Comparison of ENCODE assay signal across 16 mouse cellular contexts in the genomic region with DNA sequence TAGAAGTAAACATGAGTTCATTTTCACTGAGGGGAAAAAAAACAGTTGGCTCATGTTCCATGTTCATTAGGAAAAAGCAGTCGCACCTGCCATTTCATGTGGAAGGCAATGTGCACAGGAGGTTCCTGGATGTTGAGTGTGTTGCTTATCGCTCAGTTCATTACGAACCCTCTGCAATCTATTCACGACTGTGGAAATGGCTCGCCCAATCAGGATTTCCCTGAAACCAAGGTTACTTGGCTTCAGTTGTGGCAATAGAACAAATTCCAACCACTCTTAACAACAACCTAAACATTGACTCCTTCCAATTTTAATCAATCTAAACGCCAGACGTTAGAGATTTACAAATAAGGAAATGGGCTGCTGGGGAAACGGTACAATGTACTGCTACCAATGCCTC.
A peak's percentile ranks its signal among the peaks of the same experiment; 100 is the strongest.
DNase-seq lines count a peak whose midpoint lies in the region; ATAC-seq and TF ChIP-seq lines count a peak whose summit lies in the region.
"Had no signal": no experiment of that assay in that cellular context is flagged by ENCODE, and none has a peak within 500 bp of the region (broad histone marks: within the 10 kb centered on the region; RNA-seq: fewer than 3 reads in every experiment).

No protein-coding gene starts in this region.

- no peak overlapping the region for H3K4me3 ChIP-seq in intestine, postnatal 0 days (ENCODE audit: low read depth, low read length)
- no peak overlapping the region for H3K4me3 ChIP-seq in intestine, embryonic 16.5 days (ENCODE audit: low read length)
- H3K4me3 ChIP-seq in heart, embryonic 16.5 days (ENCODE audit: low read length): no peak overlapping the region
- H3K4me3 ChIP-seq: limb, embryonic 10.5 days; liver, embryonic 12.5 days had no signal

- no peak overlapping the region for H3K4me2 ChIP-seq in intestine, postnatal 0 days (replicated peaks; ENCODE audit: low read depth)
- H3K4me2 ChIP-seq in intestine, embryonic 16.5 days (ENCODE audit: low read depth, low read length): no peak overlapping the region
- no peak overlapping the region for H3K4me2 ChIP-seq in heart, embryonic 16.5 days (ENCODE audit: low read depth, low read length)
- H3K4me2 ChIP-seq: liver, embryonic 12.5 days had no signal

- H3K9ac ChIP-seq in intestine, postnatal 0 days (ENCODE audit: low read depth, low read length): no peak overlapping the region
- H3K9ac ChIP-seq in intestine, embryonic 16.5 days (ENCODE audit: low read depth, low read length): no peak overlapping the region
- no peak overlapping the region for H3K9ac ChIP-seq in heart, embryonic 16.5 days (ENCODE audit: low read length)
- H3K9ac ChIP-seq: liver, embryonic 12.5 days had no signal

- H3K27me3 ChIP-seq in intestine, postnatal 0 days (replicated peaks; ENCODE audit: control insufficient read depth, insufficient read depth, low read length): no peaks in the 10 kb centered on the region
- no peaks in the 10 kb centered on the region for H3K27me3 ChIP-seq in intestine, embryonic 16.5 days (replicated peaks; ENCODE audit: control insufficient read depth, insufficient read depth, low read length)
- H3K27me3 ChIP-seq in heart, embryonic 16.5 days (ENCODE audit: control insufficient read depth, insufficient read depth, low read length): no peaks in the 10 kb centered on the region
- H3K27me3 ChIP-seq: liver, embryonic 12.5 days had no signal

- no peak for DNase-seq in frontal cortex, postnatal 36 days (ENCODE audit: low spot score in 2 of 2)
- DNase-seq in brain, embryonic 14.5 days (ENCODE audit: low read depth): peak; percentile 55
- DNase-seq in kidney, postnatal 36 days: no peak
- DNase-seq in urinary bladder, adult 18-20 months (ENCODE audit: low spot score in 2 of 2): no peak
- DNase-seq: adrenal gland, adult 8-10 months; cerebellum, adult 9-11 months; kidney, adult 11 months; kidney, postnatal 25 days; lung, postnatal 10 days; thymus, adult 18-20 months had no signal

- H3K4me1 ChIP-seq in intestine, postnatal 0 days (replicated peaks; ENCODE audit: control insufficient read depth, insufficient read depth, low read length): no peaks in the 10 kb centered on the region
- H3K4me1 ChIP-seq in intestine, embryonic 16.5 days (ENCODE audit: control insufficient read depth, insufficient read depth, low read length): no peaks in the 10 kb centered on the region
- peaks cover 21% of the 10 kb centered on the region for H3K4me1 ChIP-seq in heart, embryonic 16.5 days (ENCODE audit: control insufficient read depth, insufficient read depth, low read length)
- H3K4me1 ChIP-seq: limb, embryonic 10.5 days had no signal

- TF ChIP-seq POLR2A in brain, embryonic 14.5 days (IDR thresholded peaks at IDR 0.05; ENCODE audit: borderline replicate concordance, extremely low read depth, insufficient read depth, insufficient read length, poor library complexity, severe bottlenecking): no peak

- H3K36me3 ChIP-seq in intestine, postnatal 0 days (ENCODE audit: control insufficient read depth, insufficient read depth): no peaks in the 10 kb centered on the region
- H3K36me3 ChIP-seq in intestine, embryonic 16.5 days (ENCODE audit: control insufficient read depth, insufficient read depth, low read length): no peaks in the 10 kb centered on the region
- no peaks in the 10 kb centered on the region for H3K36me3 ChIP-seq in heart, embryonic 16.5 days (ENCODE audit: control insufficient read depth, insufficient read depth)
- H3K36me3 ChIP-seq: limb, embryonic 10.5 days; liver, embryonic 12.5 days had no signal

- H3K9me3 ChIP-seq in intestine, postnatal 0 days (ENCODE audit: control insufficient read depth): no peaks in the 10 kb centered on the region
- no peaks in the 10 kb centered on the region for H3K9me3 ChIP-seq in intestine, embryonic 16.5 days (ENCODE audit: control insufficient read depth, low read length)
- H3K9me3 ChIP-seq in heart, embryonic 16.5 days (replicated peaks; ENCODE audit: control insufficient read depth, low read length): no peaks in the 10 kb centered on the region; the same call in 1 of the 2 replicates
- H3K9me3 ChIP-seq: limb, embryonic 10.5 days; liver, embryonic 12.5 days had no signal

- ATAC-seq in frontal cortex, adult (ENCODE audit: low TSS enrichment): peak; percentile 58; the same call in 1 of the 2 replicates
- peak; percentile 60; the same call in 1 of the 2 replicates for ATAC-seq in intestine, postnatal 0 days
- ATAC-seq in intestine, embryonic 16.5 days: no peak
- no peak for ATAC-seq in heart, embryonic 16.5 days (replicated peaks; ENCODE audit: extremely low read depth, insufficient read depth, low FRiP score)
- ATAC-seq: liver, embryonic 12.5 days had no signal

- 39% methylated on average over 8 of the region's 8 CpGs for WGBS in intestine, postnatal 0 days
- WGBS in intestine, embryonic 16.5 days: 68% methylated on average over 8 of the region's 8 CpGs
- WGBS in heart, embryonic 16.5 days: 36% methylated on average over 8 of the region's 8 CpGs

- no peak for TF ChIP-seq CTCF in intestine, postnatal 0 days (IDR thresholded peaks at IDR 0.05; ENCODE audit: low read depth)
- no peak for TF ChIP-seq CTCF in brain, embryonic 14.5 days (IDR thresholded peaks at IDR 0.05; ENCODE audit: borderline replicate concordance, extremely low read depth, insufficient read depth, insufficient read length)

- no peak overlapping the region for H3K27ac ChIP-seq in intestine, postnatal 0 days (ENCODE audit: low read depth, low read length)
- H3K27ac ChIP-seq in intestine, embryonic 16.5 days (ENCODE audit: low read length): no peak overlapping the region
- peak overlapping the region; percentile 91 for H3K27ac ChIP-seq in heart, embryonic 16.5 days (ENCODE audit: low read length)
- H3K27ac ChIP-seq: limb, embryonic 10.5 days; liver, embryonic 12.5 days had no signal

Comparison
In these comparisons a context has a peak if more than half of its experiments do, and no peak if none do; other contexts are left out.
1. ATAC-seq: peak in frontal cortex, adult (single experiment) and intestine, postnatal 0 days (single experiment); none in intestine, embryonic 16.5 days (single experiment) and heart, embryonic 16.5 days (single experiment).